In the genomic region with DNA sequence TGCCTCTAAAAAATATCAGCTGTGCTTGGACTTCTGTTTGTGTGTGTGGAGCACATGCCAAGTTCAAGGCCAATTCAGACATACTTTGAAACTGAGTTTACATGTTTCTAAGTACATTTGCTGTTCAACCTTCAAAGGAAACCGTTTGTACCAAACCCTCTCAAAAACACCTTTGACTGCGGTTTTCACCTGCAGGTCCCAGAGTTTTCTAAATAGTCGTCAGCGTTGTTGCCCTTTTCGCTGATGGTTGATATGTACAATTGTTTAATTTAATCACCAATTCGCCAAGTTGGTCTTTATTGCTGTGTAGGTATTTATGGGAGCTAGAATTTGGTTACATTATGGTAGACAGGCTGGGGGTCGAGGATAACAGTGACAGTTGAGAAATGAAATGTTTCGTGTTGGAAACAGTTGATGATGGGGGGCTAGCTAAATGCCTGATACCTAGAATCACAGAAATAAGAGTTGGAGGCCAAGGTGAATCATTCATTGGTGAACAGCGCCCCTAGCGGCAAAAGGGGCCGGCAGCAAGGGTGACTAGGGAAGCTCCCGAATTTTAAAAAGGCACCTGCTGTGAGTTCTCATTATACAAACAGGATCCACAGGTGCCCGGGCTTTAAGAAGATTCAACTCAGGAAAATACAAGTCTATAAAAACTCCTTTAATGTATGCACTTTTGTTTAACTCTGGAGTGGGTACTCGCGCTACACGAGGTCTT, we compare ENCODE assay signal across 8 mouse cellular contexts. TPM values are rescaled to one million over a fixed set of nuclear protein-coding genes. Genes with fewer than 3 reads are reported as not detected.
DNase-seq lines count a peak whose midpoint lies in the region; ATAC-seq lines count a peak whose summit lies in the region.

No protein-coding gene starts in this region.

- peak overlapping the region; percentile 51; the same call in 1 of the 2 replicates for H3K4me2 ChIP-seq in liver, embryonic 15.5 days
- peak overlapping the region; percentile 99 for H3K4me2 ChIP-seq in neural tube, embryonic 13.5 days

- DNase-seq in Muller cell, postnatal 12 days (ENCODE audit: inconsistent ontology term), result peak; percentile 70
- peak; percentile 57 for DNase-seq in cerebellum, adult 8-10 months
- DNase-seq in forelimb bud, embryonic 11.5 days (ENCODE audit: low read depth, low spot score), result peak; percentile 68
- DNase-seq in heart, postnatal 36 days, result peak; percentile 81 to 86
- DNase-seq in layer of hippocampus, adult 11-12 months (ENCODE audit: low spot score), result peak; percentile 85
- DNase-seq in thymus, postnatal 0 days (ENCODE audit: low spot score), result peak; percentile 46

- no peaks in the 10 kb centered on the region for H3K9me3 ChIP-seq in liver, embryonic 15.5 days (replicated peaks)
- no peaks in the 10 kb centered on the region for H3K9me3 ChIP-seq in neural tube, embryonic 13.5 days

- WGBS in liver, embryonic 15.5 days (ENCODE audit: insufficient replicate concordance), result 21% methylated on average over 16 of the region's 16 CpGs
- 29% methylated on average over 16 of the region's 16 CpGs for WGBS in neural tube, embryonic 13.5 days

- peak overlapping the region; percentile 43; the same call in 1 of the 2 replicates for H3K4me3 ChIP-seq in liver, embryonic 15.5 days (replicated peaks)
- peak overlapping the region; percentile 64 for H3K4me3 ChIP-seq in neural tube, embryonic 13.5 days

- intact Hi-C loops in heart, postnatal 36 days (cut with DNase I), result loop anchor here (1.0 to 5.0 kb wide), 4 partner anchors 37 to 367 kb away; no protein-coding TSS in a partner anchor

- H3K27ac ChIP-seq in liver, embryonic 15.5 days (replicated peaks), result no peak overlapping the region
- no peak overlapping the region for H3K27ac ChIP-seq in neural tube, embryonic 13.5 days (replicated peaks)

- no peaks in the 10 kb centered on the region for H3K36me3 ChIP-seq in liver, embryonic 15.5 days (replicated peaks)
- no peaks in the 10 kb centered on the region for H3K36me3 ChIP-seq in neural tube, embryonic 13.5 days

- H3K4me1 ChIP-seq in liver, embryonic 15.5 days (replicated peaks), result no peaks in the 10 kb centered on the region
- H3K4me1 ChIP-seq in neural tube, embryonic 13.5 days (replicated peaks), result peaks cover 32% of the 10 kb centered on the region

- peaks cover 29% of the 10 kb centered on the region for H3K27me3 ChIP-seq in liver, embryonic 15.5 days
- peaks cover 33% of the 10 kb centered on the region for H3K27me3 ChIP-seq in neural tube, embryonic 13.5 days

- no peak overlapping the region for H3K9ac ChIP-seq in liver, embryonic 15.5 days
- no peak overlapping the region for H3K9ac ChIP-seq in neural tube, embryonic 13.5 days

- no peak for ATAC-seq in liver, embryonic 15.5 days (ENCODE audit: insufficient read depth)
- ATAC-seq in neural tube, embryonic 13.5 days (ENCODE audit: low read depth), result 0 out of 2 replicates have a peak, but pooled peaks have one; percentile 33

RNA-seq across cellular contexts. Expression of gene Adam12, which starts 8.3 kb away (rescaled TPM):
- total RNA-seq in heart, postnatal 36 days (2021), result under 1 TPM; 0.61 to 0.62 TPM
- 1.2 and 2.1 TPM in 2 replicates for polyA plus RNA-seq in liver, embryonic 15.5 days (2015; fragmentation: Nextera tagmentation; extraction: Ambion mirVana)
- polyA plus RNA-seq in neural tube, embryonic 13.5 days (2015; fragmentation: Nextera tagmentation; extraction: Ambion mirVana), result 2.4 and 2.8 TPM in 2 replicates
- 14.7 and 18.3 TPM in 2 replicates for polyA plus RNA-seq in thymus, postnatal 0 days (2015; fragmentation: Nextera tagmentation; extraction: Ambion mirVana)
